Mouse (Mus musculus) ES-Bruce4 (cell line): ENCODE results near the gene Slc35f1.

Experiments used
- CTCF ChIP-seq: IDR thresholded peaks from one replicate; pipeline ENCODE4 v1.8.1; 2011; ENCODE audit warnings: low read depth, low read length
- POLR2A ChIP-seq: IDR thresholded peaks from one replicate; pipeline ENCODE4 v1.8.1; 2011; ENCODE audit warnings: low read length; ENCODE audit not compliant: insufficient read depth

- TF ChIP-seq CTCF (no peak), POLR2A (no peak)
Observed at GRCm38 (mm10) chr10:52712166-52712565, 21.8 kb downstream of the Slc35f1 start.
